Mouse (Mus musculus): ENCODE data around the gene Gm10310. TPM values are rescaled to one million over a fixed set of nuclear protein-coding genes. Genes with fewer than 3 reads are reported as not detected.

Gm10310 gene
- not detected in 2 replicates for polyA plus RNA-seq (2015; fragmentation: Nextera tagmentation; extraction: Ambion mirVana)

GRCm38 (mm10) chr10:129984962-129985361, at the start of gene Gm10310:
Gene Gm10310 (minus strand): TSS chr10:129985062.

GRCm38 (mm10) chr10:130030048-130030447, 45.2 kb upstream of the Gm10310 start, which contains the start of gene Olfr821:
Gene Olfr821 (plus strand): TSS chr10:130030348.

GRCm38 (mm10) chr10:130012321-130012720, 27.5 kb upstream of the Gm10310 start, which contains the start of gene Olfr820:
Gene Olfr820 (plus strand): TSS chr10:130012621.

GRCm38 (mm10) chr10:129976040-129976439, 8.8 kb downstream of the Gm10310 start, which contains the start of gene Olfr247:
Gene Olfr247 (minus strand): TSS chr10:129976140.

GRCm38 (mm10) chr10:129967166-129967565, 17.7 kb downstream of the Gm10310 start, which contains the start of gene Olfr819:
Gene Olfr819 (minus strand): TSS chr10:129967266.

GRCm38 (mm10) chr10:129949000-129949399, 35.9 kb downstream of the Gm10310 start, which contains the start of gene Olfr818:
Gene Olfr818 (minus strand): TSS chr10:129949100.

Other genes with a start within 250 kb of the Gm10310 start
- not detected in 2 replicates for gene Olfr806, start 243.1 kb downstream of the Gm10310 start, polyA plus RNA-seq (2015; fragmentation: Nextera tagmentation; extraction: Ambion mirVana)
- gene Olfr807, start 227.3 kb downstream of the Gm10310 start, polyA plus RNA-seq (2015; fragmentation: Nextera tagmentation; extraction: Ambion mirVana), result not detected in 2 replicates
- not detected in 2 replicates for gene Olfr808, start 219.6 kb downstream of the Gm10310 start, polyA plus RNA-seq (2015; fragmentation: Nextera tagmentation; extraction: Ambion mirVana)
- gene Olfr809, start 210.4 kb downstream of the Gm10310 start, polyA plus RNA-seq (2015; fragmentation: Nextera tagmentation; extraction: Ambion mirVana), result not detected in 2 replicates
- gene Olfr810, start 190.1 kb downstream of the Gm10310 start, polyA plus RNA-seq (2015; fragmentation: Nextera tagmentation; extraction: Ambion mirVana), result not detected in 2 replicates
- gene Olfr811, start 180.7 kb downstream of the Gm10310 start, polyA plus RNA-seq (2015; fragmentation: Nextera tagmentation; extraction: Ambion mirVana), result not detected in 2 replicates
- not detected in 2 replicates for gene Olfr812, start 139.0 kb downstream of the Gm10310 start, polyA plus RNA-seq (2015; fragmentation: Nextera tagmentation; extraction: Ambion mirVana)
- gene Olfr813, start 129.7 kb downstream of the Gm10310 start, polyA plus RNA-seq (2015; fragmentation: Nextera tagmentation; extraction: Ambion mirVana), result not detected in 2 replicates
- not detected in 2 replicates for gene Olfr814, start 105.2 kb downstream of the Gm10310 start, polyA plus RNA-seq (2015; fragmentation: Nextera tagmentation; extraction: Ambion mirVana)
- not detected in 2 replicates for gene Olfr815, start 79.2 kb downstream of the Gm10310 start, polyA plus RNA-seq (2015; fragmentation: Nextera tagmentation; extraction: Ambion mirVana)
- not detected in 2 replicates for gene Olfr816, start 69.5 kb downstream of the Gm10310 start, polyA plus RNA-seq (2015; fragmentation: Nextera tagmentation; extraction: Ambion mirVana)
- not detected in 2 replicates for gene Olfr818, start 36.0 kb downstream of the Gm10310 start, polyA plus RNA-seq (2015; fragmentation: Nextera tagmentation; extraction: Ambion mirVana)
- not detected in 2 replicates for gene Olfr819, start 17.8 kb downstream of the Gm10310 start, polyA plus RNA-seq (2015; fragmentation: Nextera tagmentation; extraction: Ambion mirVana)
- not detected in 2 replicates for gene Olfr247, start 8.9 kb downstream of the Gm10310 start, polyA plus RNA-seq (2015; fragmentation: Nextera tagmentation; extraction: Ambion mirVana)
- not detected in 2 replicates for gene Olfr820, start 27.6 kb upstream of the Gm10310 start, polyA plus RNA-seq (2015; fragmentation: Nextera tagmentation; extraction: Ambion mirVana)
- not detected in 2 replicates for gene Olfr821, start 45.3 kb upstream of the Gm10310 start, polyA plus RNA-seq (2015; fragmentation: Nextera tagmentation; extraction: Ambion mirVana)
- gene Olfr822, start 86.1 kb upstream of the Gm10310 start, polyA plus RNA-seq (2015; fragmentation: Nextera tagmentation; extraction: Ambion mirVana), result not detected in 2 replicates
- not detected in 2 replicates for gene Olfr823, start 130.3 kb upstream of the Gm10310 start, polyA plus RNA-seq (2015; fragmentation: Nextera tagmentation; extraction: Ambion mirVana)
- 0.03 TPM in 1 of 2 replicates, not detected in the other for gene Olfr824, start 144.9 kb upstream of the Gm10310 start, polyA plus RNA-seq (2015; fragmentation: Nextera tagmentation; extraction: Ambion mirVana)
- gene Olfr825, start 181.7 kb upstream of the Gm10310 start, polyA plus RNA-seq (2015; fragmentation: Nextera tagmentation; extraction: Ambion mirVana), result not detected in 2 replicates
- not detected in 2 replicates for gene Olfr826, start 199.1 kb upstream of the Gm10310 start, polyA plus RNA-seq (2015; fragmentation: Nextera tagmentation; extraction: Ambion mirVana)
- not detected in 2 replicates for gene Olfr827, start 229.3 kb upstream of the Gm10310 start, polyA plus RNA-seq (2015; fragmentation: Nextera tagmentation; extraction: Ambion mirVana)